Mouse (Mus musculus): ENCODE results near the gene Gan. TPM values are rescaled to one million over a fixed set of nuclear protein-coding genes. Genes with fewer than 3 reads are reported as not detected.

Gene Gan
- polyA plus RNA-seq, 1 experiment from 2014 or later: 0.60 TPM

GRCm38 (mm10) chr8:117256292-117256938 is 98.5 kb downstream of the Gan start:
- peak overlapping the region; percentile 87 for H3K4me3 ChIP-seq (ENCODE audit: low read depth, low read length)
- 4% methylated on average over 61 of the region's 92 CpGs for WGBS (ENCODE audit: insufficient replicate concordance)
- H3K9me3 ChIP-seq (ENCODE audit: low read length): no peaks in the 10 kb centered on the region
- peak overlapping the region; percentile 96 for H3K9ac ChIP-seq (replicated peaks)
- H3K36me3 ChIP-seq (replicated peaks; ENCODE audit: insufficient read depth, low read length): 0 out of 2 replicates have a peak, but pooled peaks cover 6% of the 10 kb centered on the region
- peak overlapping the region; percentile 95 for H3K4me2 ChIP-seq (ENCODE audit: low read depth, low read length)
- peaks cover 35% of the 10 kb centered on the region for H3K4me1 ChIP-seq (ENCODE audit: insufficient read depth)
- no peak for TF ChIP-seq EP300 (IDR thresholded peaks at IDR 0.05; ENCODE audit: low read depth)
- TF ChIP-seq CTCF (IDR thresholded peaks at IDR 0.05; ENCODE audit: low read depth): no peak
- peak; percentile 85 for ATAC-seq
- H3K27me3 ChIP-seq (ENCODE audit: insufficient read depth, low read length): no peaks in the 10 kb centered on the region
- DNase-seq: peak; percentile 97
- H3K27ac ChIP-seq (ENCODE audit: low read depth): peak overlapping the region; percentile 97

- H3K9ac ChIP-seq (replicated peaks): peak within 1 kb of the TSS; percentile 96
- peak; percentile 66 for DNase-seq
- H3K4me1 ChIP-seq (ENCODE audit: insufficient read depth): peaks cover 43% of the 10 kb centered on the region
- H3K4me3 ChIP-seq (ENCODE audit: low read depth, low read length): peak within 1 kb of the TSS; percentile 87
- ATAC-seq: peak; percentile 7
- H3K4me2 ChIP-seq (ENCODE audit: low read depth, low read length): peak within 1 kb of the TSS; percentile 95
- no peak for TF ChIP-seq EP300 (IDR thresholded peaks at IDR 0.05; ENCODE audit: low read depth)
- TF ChIP-seq CTCF (IDR thresholded peaks at IDR 0.05; ENCODE audit: low read depth): no peak
- WGBS (ENCODE audit: insufficient replicate concordance): 2% methylated on average over 49 of the region's 65 CpGs
- no peaks in the 10 kb centered on the region for H3K9me3 ChIP-seq (ENCODE audit: low read length)
- H3K27ac ChIP-seq (ENCODE audit: low read depth): peak within 1 kb of the TSS; percentile 97
- no peaks in the 10 kb centered on the region for H3K27me3 ChIP-seq (ENCODE audit: insufficient read depth, low read length)
- 0 out of 2 replicates have a peak, but pooled peaks cover 6% of the 10 kb centered on the region for H3K36me3 ChIP-seq (replicated peaks; ENCODE audit: insufficient read depth, low read length)
Observed at GRCm38 (mm10) chr8:117257029-117257820, 99.3 kb downstream of the Gan start, which contains the start of gene Cmip. Gene Cmip, plus strand, starts transcription at chr8:117257064.

- peaks cover 51% of the 10 kb centered on the region for H3K4me1 ChIP-seq (ENCODE audit: insufficient read depth)
- no peak for TF ChIP-seq CTCF (IDR thresholded peaks at IDR 0.05; ENCODE audit: low read depth)
- TF ChIP-seq EP300 (IDR thresholded peaks at IDR 0.05; ENCODE audit: low read depth): no peak
Observed at GRCm38 (mm10) chr8:117257821-117258575, 100.1 kb downstream of the Gan start.

GRCm38 (mm10) chr8:117258576-117259040 is 100.7 kb downstream of the Gan start:
- ATAC-seq (no peak), DNase-seq (no peak)
- H3K27ac ChIP-seq (ENCODE audit: low read depth): peak overlapping the region; percentile 97
- H3K4me1 ChIP-seq (ENCODE audit: insufficient read depth): peaks cover 57% of the 10 kb centered on the region
- peak overlapping the region; percentile 96 for H3K9ac ChIP-seq (replicated peaks)
- 17% methylated on average over 6 of the region's 6 CpGs for WGBS (ENCODE audit: insufficient replicate concordance)
- peak overlapping the region; percentile 95 for H3K4me2 ChIP-seq (ENCODE audit: low read depth, low read length)
- H3K36me3 ChIP-seq (replicated peaks; ENCODE audit: insufficient read depth, low read length): 0 out of 2 replicates have a peak, but pooled peaks cover 6% of the 10 kb centered on the region
- H3K4me3 ChIP-seq (ENCODE audit: low read depth, low read length): peak overlapping the region; percentile 87
- no peaks in the 10 kb centered on the region for H3K9me3 ChIP-seq (ENCODE audit: low read length)
- TF ChIP-seq CTCF (IDR thresholded peaks at IDR 0.05; ENCODE audit: low read depth) (no peak), EP300 (IDR thresholded peaks at IDR 0.05; ENCODE audit: low read depth) (no peak)
- H3K27me3 ChIP-seq (ENCODE audit: insufficient read depth, low read length): no peaks in the 10 kb centered on the region

More at GRCm38 (mm10) chr8:117257821-117258575, 100.1 kb downstream of the Gan start:
- H3K4me3 ChIP-seq (ENCODE audit: low read depth, low read length): peak overlapping the region; percentile 87
- H3K9me3 ChIP-seq (ENCODE audit: low read length): no peaks in the 10 kb centered on the region
- ATAC-seq (no peak), DNase-seq (peak; percentile 57)
- H3K27ac ChIP-seq (ENCODE audit: low read depth): peak overlapping the region; percentile 97
- H3K4me2 ChIP-seq (ENCODE audit: low read depth, low read length): peak overlapping the region; percentile 95
- under 1% methylated on average over 22 of the region's 22 CpGs for WGBS (ENCODE audit: insufficient replicate concordance)
- H3K27me3 ChIP-seq (ENCODE audit: insufficient read depth, low read length): no peaks in the 10 kb centered on the region
- peak overlapping the region; percentile 96 for H3K9ac ChIP-seq (replicated peaks)
- 0 out of 2 replicates have a peak, but pooled peaks cover 6% of the 10 kb centered on the region for H3K36me3 ChIP-seq (replicated peaks; ENCODE audit: insufficient read depth, low read length)

DNA sequence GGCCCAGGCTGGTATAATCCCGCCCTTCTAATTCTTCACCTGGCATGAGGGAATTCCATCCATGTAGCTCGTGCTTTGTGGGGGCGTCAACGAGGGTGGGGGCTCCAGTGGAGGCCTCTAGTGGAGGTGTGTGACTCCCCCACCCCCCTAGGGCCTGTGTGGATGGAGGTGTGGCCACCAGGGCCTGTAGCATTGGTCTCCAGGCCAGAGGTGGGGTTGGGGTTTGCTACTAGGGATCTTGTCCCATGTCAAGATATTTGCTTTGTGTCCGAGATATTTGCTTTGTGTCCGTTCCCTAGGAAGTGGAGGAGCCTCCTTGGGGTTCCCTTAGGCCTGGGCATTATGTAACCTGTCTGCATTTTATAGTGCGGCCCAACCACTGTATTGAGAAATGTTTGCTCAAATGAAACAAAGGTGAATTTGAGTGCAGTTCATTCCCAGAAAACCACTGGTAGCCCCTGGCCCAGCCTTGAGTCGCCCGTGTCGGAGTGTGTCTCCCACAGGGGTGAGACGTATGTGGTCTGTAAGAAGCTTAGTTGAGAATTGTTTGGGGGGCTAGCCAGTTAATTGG is 101.6 kb downstream of the Gan start:
- peak overlapping the region; percentile 96 for H3K9ac ChIP-seq (replicated peaks)
- peaks cover 59% of the 10 kb centered on the region for H3K4me1 ChIP-seq (ENCODE audit: insufficient read depth)
- peak overlapping the region; percentile 97 for H3K27ac ChIP-seq (ENCODE audit: low read depth)
- H3K36me3 ChIP-seq (replicated peaks; ENCODE audit: insufficient read depth, low read length): 0 out of 2 replicates have a peak, but pooled peaks cover 6% of the 10 kb centered on the region
- no peaks in the 10 kb centered on the region for H3K9me3 ChIP-seq (ENCODE audit: low read length)
- ATAC-seq: peak; percentile 18; the same call in 1 of the 2 replicates
- H3K27me3 ChIP-seq (ENCODE audit: insufficient read depth, low read length): no peaks in the 10 kb centered on the region
- DNase-seq: peak; percentile 57
- 0 out of 2 replicates have a peak, but pooled peaks have one; percentile 20 for TF ChIP-seq EP300 (IDR thresholded peaks at IDR 0.05; ENCODE audit: low read depth)
- no peak for TF ChIP-seq CTCF (IDR thresholded peaks at IDR 0.05; ENCODE audit: low read depth)
- H3K4me3 ChIP-seq (ENCODE audit: low read depth, low read length): peak overlapping the region; percentile 87
- H3K4me2 ChIP-seq (ENCODE audit: low read depth, low read length): peak overlapping the region; percentile 95
- WGBS (ENCODE audit: insufficient replicate concordance): 47% methylated on average over 11 of the region's 11 CpGs
